Comparison of ENCODE assay signal across 1 mouse cellular context in genomic region chr4:116074861-116075620, GRCm38 (mm10).
A peak's percentile ranks its signal among the peaks of the same experiment; 100 is the strongest.
TF ChIP-seq lines count a peak whose summit lies in the region.

Gene Uqcrh (minus strand): TSS chr4:116075071.
Gene Lrrc41 (plus strand): TSS chr4:116075269.

TF ChIP-seq in MEL, 35 proteins besides CTCF, POLR2A, EP300 and RAD21 (continued from another document):
- TF ChIP-seq E2F4 (IDR thresholded peaks at IDR 0.05; ENCODE audit: borderline replicate concordance, low read depth, low read length) = no peak
- TF ChIP-seq CHD2 (IDR thresholded peaks at IDR 0.05; ENCODE audit: low read length) = no peak
- TF ChIP-seq USF1 (IDR thresholded peaks at IDR 0.05; ENCODE audit: low read depth, low read length) = no peak
- 0 out of 2 replicates have a peak, but pooled peaks have one; percentile 22 for TF ChIP-seq ETS1 (IDR thresholded peaks at IDR 0.05; ENCODE audit: low read depth, low read length)
- TF ChIP-seq ELF1 (IDR thresholded peaks at IDR 0.05; ENCODE audit: low read depth, low read length) = peak; percentile 52; the same call in 1 of the 2 replicates
- 0 out of 2 replicates have a peak, but pooled peaks have one; percentile 9 for TF ChIP-seq GATA1 (IDR thresholded peaks at IDR 0.05; ENCODE audit: low read depth, low read length)
- no peak for TF ChIP-seq MYC (IDR thresholded peaks at IDR 0.05; ENCODE audit: low read depth, low read length)
- no peak for TF ChIP-seq POLR2AphosphoS5 (IDR thresholded peaks at IDR 0.05; ENCODE audit: borderline replicate concordance, low read depth, low read length)
- no peak; the same call in 1 of the 2 replicates for TF ChIP-seq RCOR1 (IDR thresholded peaks at IDR 0.05; ENCODE audit: low read depth, low read length)
- no peak for TF ChIP-seq SMC3 (IDR thresholded peaks at IDR 0.05; ENCODE audit: low read depth, low read length)
- TF ChIP-seq MXI1 (IDR thresholded peaks at IDR 0.05; ENCODE audit: low read depth, low read length) = peak; percentile 74
- TF ChIP-seq POLR2AphosphoS2 (IDR thresholded peaks at IDR 0.05; ENCODE audit: low read length) = peak; percentile 48; the same call in 1 of the 2 replicates
